Mouse (Mus musculus) NIH3T3 (cell line): ENCODE measurements around the gene Neo1.

ENCODE experiments used
- DNase-seq: peaks from one replicate; pipeline ENCODE4 v3.0.0-alpha.2; 2012; ENCODE audit warnings: low read depth

Gene Neo1

DNA sequence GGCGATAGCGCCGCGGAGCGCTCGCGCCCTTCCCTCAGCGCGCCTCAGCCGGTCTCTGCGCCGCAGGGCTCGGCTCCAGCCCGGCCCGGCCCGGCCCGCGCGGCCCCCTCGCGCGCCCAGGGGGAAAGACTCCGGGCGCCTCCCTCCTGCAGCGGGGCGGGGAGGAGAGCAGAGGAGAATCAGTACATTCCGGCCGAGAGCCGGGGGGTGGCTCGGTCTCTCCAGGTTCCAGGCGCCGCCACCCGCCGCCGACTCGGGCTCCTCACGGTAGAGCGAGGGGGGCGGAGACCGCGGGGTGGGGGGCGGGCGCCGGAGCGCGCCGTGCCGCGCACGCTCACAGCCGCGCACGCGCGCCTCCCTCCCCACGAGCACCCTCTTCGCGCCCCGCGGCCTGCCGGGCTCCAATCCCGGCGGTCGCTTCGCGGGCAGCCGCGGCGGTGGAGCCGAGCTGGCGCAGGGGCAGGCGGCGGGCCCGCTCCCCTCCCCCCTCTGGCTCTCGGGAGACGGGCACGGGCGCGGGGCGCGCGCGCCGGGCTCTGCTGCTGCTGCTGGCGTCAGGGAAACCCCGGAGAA is at the start of gene Neo1:
TSS of gene Neo1 (minus strand) at position 283 of the 573 bp plus-strand sequence.
- peak; percentile 92 for DNase-seq

DNA sequence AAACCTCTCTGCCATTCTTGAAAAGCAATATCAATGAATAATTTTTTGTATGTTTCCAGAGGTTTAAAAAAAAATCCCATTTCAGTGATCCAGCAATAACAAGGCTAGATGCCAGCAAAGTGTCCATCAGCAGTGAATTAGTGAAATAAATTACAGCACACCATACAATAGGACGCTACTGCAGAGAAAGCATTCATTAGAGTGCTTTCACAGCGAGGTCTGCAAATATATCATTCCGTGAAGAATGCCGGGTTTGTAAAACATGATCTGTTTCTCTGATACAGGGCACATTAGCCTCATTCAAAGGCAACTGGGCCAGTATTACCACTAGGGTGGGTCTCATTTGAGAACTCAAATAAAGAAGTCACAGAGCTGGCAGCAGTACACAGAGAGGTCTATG is 39.4 kb upstream of the Neo1 start:
- no peak for DNase-seq

DNA sequence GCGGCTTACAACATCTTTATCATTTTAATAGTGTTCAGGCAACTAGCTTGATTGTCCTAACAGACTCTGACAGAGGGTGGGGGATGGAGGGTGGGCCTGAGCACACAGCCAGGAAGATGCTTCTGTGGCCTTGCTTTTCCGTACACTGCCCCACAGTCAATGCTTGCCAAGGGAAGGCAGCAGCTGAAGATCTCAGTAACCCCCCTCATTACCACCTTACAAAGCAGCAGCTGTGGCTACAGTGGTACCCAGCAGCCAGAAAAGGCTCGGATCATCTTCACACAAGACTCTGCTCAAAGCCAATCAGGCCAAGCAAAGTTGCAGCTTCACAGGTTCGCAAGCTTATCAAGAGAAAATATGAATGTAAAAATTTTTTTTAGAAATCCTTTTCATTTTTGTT is 37.6 kb upstream of the Neo1 start:
- DNase-seq: no peak

DNA sequence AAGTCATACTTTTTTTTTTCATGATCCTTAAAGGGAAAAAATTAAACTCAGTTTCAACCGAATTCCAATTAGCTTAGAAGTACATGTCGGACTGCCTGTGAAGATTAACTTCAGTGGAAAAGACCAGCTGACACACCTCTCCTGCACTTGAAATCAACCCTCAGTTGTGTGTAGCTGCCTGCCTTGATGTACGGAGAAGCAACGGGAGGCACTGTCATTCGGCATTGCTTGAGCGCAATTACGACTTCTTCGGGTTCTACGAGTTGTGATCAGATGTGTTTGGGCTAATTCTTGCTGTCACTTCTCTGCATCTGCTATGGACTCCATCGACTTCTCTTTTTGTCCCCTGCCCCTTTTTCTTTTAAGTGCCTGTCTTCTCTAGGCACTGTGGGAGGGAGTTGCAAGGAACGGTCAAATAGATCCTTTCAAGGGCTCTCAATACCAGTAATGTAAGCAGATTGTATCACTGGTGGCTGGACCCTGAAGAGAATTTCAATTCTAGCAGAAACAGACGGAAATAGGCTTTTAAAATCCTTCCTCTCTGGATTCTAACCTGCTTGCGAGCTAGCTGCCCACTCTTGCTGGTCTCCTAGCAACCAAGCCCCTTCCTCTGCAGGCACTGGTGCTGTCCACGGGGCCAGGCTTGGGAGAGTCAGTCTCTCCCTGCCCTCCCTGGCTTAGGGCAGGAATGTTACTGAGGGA is 36.0 kb upstream of the Neo1 start:
- DNase-seq: no peak

DNA sequence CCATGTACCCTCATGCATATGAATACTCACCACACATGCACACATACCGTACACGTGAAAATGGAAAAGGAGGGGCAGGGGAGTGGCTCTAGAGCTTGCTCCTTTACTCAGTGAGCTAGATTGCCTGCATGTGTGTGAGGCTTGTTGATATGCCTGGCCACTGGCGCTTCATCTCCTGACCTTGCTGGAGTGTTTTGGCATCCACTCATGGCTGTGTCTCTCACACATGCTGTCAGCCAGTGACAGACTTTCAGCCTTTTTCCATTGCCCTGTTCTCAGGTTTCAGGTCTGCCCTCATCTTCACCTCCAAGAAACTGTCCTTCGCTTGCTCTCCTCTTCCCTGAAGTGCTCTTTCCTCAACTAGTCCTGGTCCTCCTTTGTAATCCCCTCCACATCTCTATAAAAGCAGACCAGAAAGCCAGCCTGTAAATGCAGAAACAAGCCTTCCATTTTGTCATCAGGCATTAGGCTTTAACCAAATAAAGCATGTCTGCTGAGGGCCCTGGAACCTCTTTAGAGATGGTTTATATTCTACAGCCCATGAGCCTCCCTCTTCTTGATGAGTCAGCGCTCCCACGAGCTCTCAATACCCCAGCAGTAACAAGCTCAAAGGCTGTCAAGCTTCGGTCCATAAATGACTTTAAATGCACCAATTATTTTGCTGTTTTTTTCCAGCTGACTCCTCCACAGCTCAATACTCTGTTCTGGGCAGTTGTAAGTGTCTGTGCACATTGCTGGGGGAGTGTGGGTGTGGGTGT is 35.2 kb upstream of the Neo1 start:
- DNase-seq: peak; percentile 19

DNA sequence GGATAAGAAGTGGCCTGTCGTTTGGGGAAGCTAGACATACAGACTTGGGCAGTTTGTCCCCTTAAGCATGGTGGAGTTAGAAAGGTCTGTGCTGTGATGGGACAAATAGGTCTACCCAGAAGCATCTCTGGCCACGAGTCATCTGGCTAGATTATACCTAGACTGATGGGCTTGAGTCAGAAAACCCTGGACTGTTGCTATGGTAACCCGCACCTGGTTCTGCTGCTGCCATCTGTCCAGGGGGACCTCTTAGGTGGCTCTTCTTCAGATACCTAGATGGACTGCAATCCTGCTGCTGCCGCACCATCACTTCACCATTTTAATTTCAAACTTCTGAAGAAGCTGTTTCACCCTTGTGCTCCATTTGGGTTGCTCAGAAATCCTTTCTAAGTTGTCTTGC is 34.0 kb upstream of the Neo1 start:
- no peak for DNase-seq

DNA sequence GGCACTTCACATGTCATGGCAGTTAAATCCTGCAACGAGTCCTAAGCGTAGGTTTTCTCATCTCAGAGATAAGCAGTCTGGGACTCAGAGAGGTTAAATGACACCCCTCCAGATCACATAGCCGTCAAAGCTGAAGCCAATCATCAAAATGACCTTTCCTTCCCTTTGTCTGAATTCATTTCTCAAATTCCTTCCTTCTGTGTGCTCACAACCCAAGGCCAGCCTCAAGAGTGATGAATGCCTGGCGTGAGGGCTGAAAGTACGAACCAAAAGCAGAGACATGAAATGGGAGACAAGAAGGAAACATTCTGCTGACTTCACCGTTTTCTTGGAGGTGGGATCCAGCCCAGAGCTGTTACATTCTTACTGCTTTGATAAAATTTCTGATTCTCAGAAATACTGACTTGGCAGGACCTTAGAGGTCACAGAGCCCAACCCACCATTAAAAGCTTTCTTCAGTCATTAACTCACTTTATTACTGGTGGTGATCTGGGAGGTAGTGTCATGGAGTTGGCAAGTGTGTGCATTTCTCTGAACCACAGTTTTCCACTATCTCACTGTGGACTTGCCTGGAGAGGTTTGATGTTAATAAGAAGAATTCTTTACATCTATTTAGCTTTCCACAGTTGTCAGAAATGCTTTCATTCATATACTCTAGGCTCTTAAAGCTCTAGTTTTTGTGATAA is 29.5 kb upstream of the Neo1 start:
- DNase-seq: peak; percentile 5

DNA sequence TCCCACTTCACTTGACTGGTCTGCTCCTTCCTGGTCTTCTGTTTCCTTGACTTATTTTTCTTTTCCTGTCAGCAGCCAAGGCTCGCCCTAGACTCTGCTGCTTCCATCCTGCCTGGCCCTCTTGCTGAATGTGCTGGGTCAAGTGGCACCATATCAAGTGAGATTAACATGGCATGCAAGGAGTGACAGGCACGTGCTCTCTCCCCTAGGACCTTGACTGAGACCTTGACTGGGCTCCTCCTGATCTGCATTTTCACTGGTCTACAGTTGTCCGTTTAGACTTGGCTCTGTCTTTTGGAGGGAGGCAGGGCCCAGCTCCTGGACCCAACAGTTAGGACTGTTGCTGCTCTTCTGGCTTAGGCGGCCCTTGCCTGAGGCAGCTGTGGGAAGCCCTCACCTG is 26.2 kb upstream of the Neo1 start:
- DNase-seq: no peak

DNA sequence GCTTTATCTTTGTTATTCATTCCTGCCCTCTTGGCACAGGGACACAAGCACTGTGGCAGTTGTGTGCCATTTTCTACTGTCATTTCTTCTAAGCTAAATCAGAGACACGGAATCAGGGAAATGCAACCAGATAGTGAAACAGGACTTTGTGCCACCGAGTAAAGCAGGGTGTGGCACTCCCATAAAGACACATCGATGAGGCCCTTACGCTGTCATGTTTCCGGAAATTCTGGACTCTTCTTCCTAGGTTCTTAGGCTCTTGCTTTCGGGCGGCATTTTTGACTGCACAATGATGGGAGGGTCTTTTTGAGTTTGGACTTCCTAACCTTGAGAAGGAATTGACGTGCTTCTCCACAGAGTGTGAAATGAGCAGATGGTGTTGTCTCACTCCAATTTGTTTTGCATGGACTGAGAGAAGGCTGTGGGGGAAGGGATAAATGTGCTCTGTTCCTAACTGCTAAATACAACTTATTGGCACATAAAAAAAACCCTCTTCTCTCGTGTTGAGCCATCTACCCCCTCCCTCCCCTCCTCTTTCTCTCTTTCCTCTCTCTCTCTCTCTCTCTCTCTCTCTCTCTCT is 23.9 kb upstream of the Neo1 start:
- no peak for DNase-seq

DNA sequence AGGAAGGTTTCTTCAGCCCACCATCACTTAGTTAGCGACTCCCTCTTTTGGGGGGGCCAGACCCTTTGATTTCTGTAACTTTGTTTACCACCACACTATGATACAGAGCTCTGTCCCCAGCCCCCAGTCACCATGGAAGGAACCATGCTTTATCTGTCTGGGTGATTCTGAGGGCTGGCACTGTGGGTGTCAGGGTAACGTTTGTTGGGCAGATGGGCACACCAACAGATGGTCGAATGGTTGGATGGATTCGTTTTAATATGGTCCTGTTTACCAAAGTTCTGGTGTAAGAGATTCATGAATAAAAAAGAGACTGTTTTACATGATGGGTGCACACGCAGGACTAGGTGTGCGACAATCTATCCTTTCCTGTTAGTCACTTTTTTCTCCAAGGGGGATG is 22.9 kb upstream of the Neo1 start:
- DNase-seq: no peak

DNA sequence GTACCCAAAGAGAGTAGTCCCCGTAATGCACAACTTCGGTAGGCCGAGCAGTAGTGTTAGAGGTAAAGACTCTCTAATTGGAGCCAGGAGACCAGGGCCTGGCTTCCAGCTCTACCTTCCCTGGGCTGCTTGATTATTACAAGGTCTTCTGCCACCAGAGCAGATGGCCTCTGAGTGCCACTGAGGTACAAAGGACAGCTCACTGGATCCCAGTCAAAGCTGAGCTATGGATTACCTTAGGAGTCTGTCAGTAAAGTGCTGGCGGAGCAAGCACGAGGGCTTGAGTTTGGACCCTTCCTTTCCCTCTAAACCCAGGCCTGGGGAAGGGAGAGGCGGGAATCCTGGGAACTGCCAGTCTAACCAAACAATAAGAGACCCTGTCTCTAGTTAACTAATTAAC is 21.8 kb upstream of the Neo1 start:
- no peak for DNase-seq

DNA sequence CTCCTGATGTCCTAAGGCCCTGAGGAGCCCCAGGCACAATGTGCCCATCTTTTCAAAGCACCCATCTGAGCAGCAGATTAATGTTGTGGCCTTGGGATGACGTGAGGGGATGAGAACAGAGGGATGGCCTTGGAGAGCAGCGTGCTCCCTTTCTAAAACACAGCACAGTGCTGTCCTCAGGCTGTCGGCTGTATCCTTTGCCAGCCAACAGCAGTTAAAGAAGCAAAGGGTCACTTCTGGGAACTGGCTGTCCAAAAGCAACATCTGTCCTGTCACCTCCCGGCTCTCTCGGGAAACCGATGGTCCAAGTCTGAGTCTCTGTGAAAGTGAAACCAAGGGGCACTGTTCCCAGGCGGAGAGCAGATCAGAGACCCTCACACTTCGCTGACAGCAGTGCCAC is 20.0 kb upstream of the Neo1 start:
- DNase-seq: no peak

DNA sequence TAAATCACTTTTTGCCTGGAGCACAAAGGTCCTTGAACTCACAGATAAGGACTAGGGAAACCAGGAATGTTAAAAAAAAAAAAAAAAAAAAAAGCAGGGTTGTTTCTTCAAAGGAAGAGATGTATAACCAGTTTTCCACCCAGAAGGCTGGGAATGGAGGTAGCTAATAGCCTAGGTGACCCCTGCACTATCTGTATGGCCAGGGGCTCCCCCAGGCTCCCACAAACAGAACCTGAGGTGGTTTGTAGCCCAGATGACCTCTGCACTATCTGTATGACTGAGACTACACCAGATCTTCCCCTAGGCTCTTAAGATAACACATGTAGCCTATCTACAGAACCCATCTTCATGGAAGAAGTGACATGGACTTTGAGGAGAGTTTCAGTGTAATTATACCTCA is 5.6 kb upstream of the Neo1 start:
- DNase-seq: no peak

DNA sequence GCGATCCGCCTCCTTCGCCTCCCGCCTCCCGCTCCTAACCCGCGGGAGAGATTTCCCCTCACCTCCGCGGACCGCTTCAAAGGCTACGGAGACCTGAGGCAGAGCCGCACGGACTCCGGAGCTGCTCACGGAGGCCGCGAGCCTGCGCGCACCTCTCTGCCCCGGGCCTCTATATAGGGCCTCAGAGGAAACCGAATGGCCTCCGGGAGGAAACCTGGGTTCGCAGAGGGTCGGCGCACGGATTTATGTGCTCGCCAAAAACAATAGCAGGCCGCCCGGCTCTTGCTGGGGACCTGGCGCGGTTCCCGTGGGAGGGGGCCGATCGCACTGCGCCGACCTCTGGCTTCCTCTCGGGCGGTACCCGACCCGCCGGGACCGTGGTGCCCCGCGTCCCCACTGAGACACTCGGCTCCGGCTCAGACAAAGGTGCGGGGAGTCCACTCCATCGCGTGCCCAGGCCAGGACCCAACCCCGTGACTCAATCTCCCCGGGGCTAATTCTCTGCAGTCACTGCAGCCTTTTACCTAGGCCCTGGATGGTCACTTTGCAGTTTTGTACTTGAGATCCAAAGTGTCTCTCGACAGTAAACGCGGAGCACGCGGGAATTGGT is 596 bp upstream of the Neo1 start:
- peak; percentile 62 for DNase-seq

DNA sequence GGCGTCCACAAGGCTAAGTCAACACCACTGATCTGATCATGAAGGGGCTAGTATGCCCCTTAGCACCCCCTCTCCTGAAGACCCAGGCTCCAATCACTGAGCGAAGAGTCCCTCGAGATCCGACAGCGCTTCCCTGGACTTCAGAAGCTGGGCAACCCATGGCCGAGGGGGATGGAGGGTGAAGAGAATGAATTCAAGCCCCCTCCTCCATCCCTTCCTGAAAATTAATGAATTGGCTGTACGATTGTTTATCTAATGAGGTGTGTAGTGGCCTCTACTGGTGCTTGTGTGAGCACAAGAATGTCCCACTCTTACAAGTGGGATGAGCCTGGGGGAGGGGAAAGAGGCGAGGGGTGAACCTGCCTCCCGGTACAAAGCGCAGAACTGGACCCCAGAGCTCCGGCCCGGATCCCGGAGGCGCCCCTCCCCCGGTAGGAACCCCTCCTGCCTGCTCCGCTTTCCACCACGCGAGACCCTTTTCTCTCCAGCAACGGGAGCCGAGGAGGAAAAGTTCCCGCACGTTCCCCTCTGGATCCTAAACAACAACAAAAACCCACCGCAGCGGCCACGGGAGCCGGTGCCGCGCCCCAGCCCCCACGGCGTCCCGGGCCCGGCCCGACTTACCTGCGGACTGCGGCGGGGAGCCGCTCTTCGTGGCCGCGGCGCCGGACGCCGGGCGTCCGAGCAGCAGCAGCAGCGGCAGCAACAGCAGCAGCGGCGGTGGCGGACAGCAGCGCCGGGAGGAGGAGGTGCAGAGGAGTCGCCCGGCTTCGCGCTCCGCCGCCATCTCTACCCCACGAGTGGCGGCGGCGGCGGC is 691 bp downstream of the Neo1 start:
- DNase-seq: peak; percentile 56

DNA sequence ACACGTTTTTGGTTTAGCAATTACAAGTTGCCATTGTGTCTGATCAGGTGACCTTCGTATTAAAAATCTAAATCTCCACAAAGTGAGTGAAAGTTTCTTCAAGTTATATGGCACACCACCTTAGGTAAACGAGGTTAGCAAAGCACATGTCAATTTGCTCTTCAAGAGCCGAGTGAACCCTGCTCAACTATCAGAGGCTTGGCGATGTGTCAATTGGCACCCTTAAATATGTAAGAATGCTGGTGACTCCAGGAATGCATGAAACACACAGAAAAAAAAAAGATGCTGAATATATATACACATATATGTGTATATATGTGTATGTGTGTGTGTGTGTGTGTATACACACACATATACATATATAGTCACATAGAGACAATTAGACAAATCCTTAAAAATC is 1.4 kb downstream of the Neo1 start:
- DNase-seq: peak; percentile 61

DNA sequence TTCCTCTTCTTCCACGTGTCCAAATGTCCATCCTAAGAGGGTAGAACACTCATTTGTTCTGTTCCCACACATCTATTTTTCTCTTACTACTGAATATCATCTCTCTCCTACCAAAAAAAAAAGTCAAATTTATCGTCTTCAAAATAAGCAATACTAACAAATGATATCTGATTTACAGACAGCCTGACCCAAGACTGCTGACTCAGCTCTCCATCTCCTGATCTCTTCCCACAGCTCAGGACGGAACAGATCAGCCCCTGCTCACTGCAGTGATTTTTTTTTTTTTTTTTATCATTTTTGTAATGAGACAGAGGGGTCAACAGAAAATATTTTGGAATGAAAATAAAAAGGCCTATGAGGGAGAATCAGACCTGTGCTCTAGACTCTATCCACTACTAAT is 2.7 kb downstream of the Neo1 start:
- DNase-seq: no peak

DNA sequence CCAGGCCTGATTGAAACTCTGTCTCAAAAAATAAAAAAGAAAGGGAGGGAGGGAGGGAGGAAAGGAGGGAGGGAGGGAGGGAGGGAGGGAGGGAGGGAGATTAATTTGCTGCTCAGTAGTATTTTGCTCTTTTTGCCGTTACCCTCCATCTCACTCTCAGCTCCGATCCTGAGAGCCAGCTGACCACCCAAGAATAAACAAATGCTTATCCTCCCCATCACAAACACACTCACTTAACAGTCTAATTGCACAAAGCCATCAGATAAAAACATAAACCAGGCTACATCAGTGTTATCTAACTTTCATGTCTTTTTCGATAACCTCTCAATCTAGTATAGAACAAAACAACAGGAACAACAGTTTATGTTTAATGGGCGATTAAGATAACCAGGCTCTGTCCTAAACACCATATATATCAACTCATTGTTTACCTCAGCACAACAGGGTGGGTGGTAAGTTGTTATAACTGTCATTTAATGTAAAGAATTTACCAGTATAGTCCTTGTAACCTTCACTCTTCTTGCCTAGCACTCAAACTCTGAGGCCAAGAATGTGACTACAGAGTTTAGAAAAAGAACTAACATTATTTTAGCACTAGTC is 11.9 kb downstream of the Neo1 start:
- no peak for DNase-seq

DNA sequence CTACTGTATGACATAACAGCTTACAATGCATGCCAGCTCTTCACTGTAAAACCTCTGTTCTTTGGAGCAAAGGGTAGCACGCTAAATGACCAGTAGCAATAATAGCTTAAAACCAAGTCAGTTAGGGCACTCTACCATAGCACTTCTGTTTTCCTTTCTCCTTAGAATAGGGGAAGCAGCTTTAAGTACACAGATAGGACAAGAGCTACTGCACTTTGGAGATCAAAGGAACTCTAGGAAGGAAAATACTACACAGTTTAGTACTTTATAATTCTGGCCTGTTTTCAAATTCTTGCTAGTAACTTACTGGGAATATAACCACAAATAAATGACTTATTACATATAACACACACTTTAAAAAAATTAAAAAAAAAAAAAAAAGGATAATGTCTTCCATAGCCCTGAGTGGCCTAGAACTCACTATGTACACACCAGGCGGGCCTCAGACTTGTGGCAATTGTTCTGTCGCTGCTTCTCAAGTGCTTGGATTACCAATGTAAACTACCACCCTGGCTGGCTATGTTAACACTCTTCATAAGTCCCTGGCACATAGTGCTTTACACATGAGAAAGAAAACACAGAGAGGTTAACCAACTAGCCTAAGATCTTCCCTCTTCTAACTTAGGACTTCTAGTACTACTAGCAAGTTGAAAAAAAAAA is 20.1 kb downstream of the Neo1 start:
- no peak for DNase-seq

DNA sequence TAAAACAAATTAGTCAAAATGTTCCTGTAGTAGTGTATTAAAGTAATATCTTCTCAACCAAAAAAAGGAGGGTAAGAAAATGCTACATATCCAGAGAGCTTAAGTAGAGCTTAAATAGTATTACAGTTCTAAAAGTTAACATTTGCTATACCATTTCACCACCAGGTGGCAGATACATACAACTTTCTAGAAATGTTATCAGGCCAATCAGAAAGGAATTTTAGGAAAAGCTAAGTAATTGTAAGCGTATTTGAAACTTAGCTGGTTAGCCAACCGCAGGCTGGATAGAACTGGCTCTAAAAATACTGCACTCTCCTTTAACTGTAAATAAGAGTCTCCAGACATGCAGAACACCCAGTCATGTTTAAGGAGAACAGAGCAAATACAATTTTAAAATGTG is 22.9 kb downstream of the Neo1 start:
- peak; percentile 88 for DNase-seq
